Mouse (Mus musculus) heart, adult 2 months (tissue): ENCODE results near the gene Eif2ak3.

Experiments
- CTCF ChIP-seq: fragments of 200-600 bp; IDR thresholded peaks from 2 replicates; pipeline ENCODE4 v1.8.1; 2022; ENCODE audit warnings: antibody characterized with exemption, mild to moderate bottlenecking, moderate library complexity
- EP300 ChIP-seq: fragments of 200-500 bp; IDR thresholded peaks from 2 replicates; pipeline ENCODE4 v1.6.1; 2011; ENCODE audit warnings: low read depth, low read length, control low read depth; ENCODE audit not compliant: insufficient read depth
- POLR2A ChIP-seq: fragments of 200-500 bp; IDR thresholded peaks from 2 replicates; pipeline ENCODE4 v1.6.1; 2011; ENCODE audit warnings: mild to moderate bottlenecking, low read depth, low read length, control low read depth; ENCODE audit not compliant: insufficient read depth

DNA sequence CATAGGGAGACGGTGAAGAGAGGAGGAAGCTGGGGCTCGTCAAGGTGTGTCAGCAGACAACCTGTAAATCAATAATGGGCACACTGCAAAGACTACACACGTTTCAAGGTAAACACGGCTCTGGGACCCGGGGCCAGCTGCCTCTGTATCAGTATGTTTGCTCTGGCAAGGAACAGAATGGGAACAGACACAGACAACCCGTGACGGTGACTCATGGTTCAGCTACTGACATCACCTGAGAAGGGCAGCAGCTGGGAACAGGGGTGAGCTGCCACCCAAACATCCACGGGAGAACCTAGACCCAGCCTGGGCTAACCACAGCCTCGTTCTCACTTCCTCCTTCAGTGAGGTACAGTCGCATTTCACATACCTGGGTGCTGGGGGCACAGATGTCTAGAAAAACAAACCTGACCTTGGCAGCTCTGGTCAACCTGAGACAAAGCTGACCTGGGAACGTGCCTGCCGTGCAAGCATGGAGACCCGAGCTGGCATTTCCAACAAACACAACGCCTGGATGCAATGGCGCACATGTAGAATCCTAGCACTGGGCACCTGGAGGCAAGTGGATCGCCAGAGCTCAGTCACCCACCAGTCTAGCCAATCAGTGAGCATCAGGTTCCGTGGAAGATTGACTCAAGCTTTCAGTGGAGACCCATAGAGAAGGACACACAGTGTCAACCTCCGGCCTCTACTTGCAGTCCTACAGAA is 30.2 kb upstream of the Eif2ak3 start:
- TF ChIP-seq POLR2A (no peak), CTCF (no peak), EP300 (no peak)
